11 mouse cellular contexts compared by ENCODE assay signal in the genomic region with DNA sequence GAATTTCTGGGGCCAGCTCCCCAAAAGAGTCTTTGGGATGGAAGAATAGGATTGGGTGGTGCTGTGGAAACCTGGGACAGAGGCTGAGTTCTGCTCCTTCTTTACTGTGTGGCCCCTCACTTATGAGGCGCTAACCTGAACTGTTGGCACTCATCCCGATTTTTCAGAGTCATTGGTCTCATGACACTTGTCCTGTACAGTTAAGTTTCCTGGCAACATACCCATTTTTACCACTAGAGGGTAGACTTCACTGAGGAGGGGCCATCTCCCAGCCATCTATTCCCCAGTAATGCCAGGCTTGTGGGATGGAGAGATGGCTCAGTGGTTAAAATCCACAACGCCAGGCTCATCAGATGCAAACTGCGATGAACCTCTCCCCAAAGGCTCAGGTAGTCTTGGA.
DNase-seq lines count a peak whose midpoint lies in the region; ATAC-seq and TF ChIP-seq lines count a peak whose summit lies in the region.
"Had no signal": no experiment of that assay in that cellular context is flagged by ENCODE, and none has a peak within 500 bp of the region (broad histone marks: within the 10 kb centered on the region; RNA-seq: fewer than 3 reads in every experiment).

No protein-coding gene starts in this region.

- WGBS in heart, embryonic 16.5 days: 51% methylated on average over 4 of the region's 4 CpGs
- WGBS in lung, postnatal 0 days: 60% methylated on average over 4 of the region's 4 CpGs
- 72% methylated on average over 4 of the region's 4 CpGs for WGBS in midbrain, postnatal 0 days

- no peak overlapping the region for H3K27ac ChIP-seq in heart, embryonic 16.5 days (ENCODE audit: low read length)
- no peak overlapping the region for H3K27ac ChIP-seq in lung, postnatal 0 days (ENCODE audit: low read length)
- H3K27ac ChIP-seq in cortical plate, adult 2 months (ENCODE audit: insufficient read depth, low read length): no peak overlapping the region
- no peak overlapping the region for H3K27ac ChIP-seq in midbrain, postnatal 0 days (ENCODE audit: low read depth, low read length)
- H3K27ac ChIP-seq: liver, embryonic 15.5 days; neural tube, embryonic 13.5 days; stomach, embryonic 15.5 days had no signal

- H3K4me1 ChIP-seq in heart, embryonic 16.5 days (ENCODE audit: control insufficient read depth, insufficient read depth, low read length): 0 out of 2 replicates have a peak, but pooled peaks cover 4% of the 10 kb centered on the region
- H3K4me1 ChIP-seq in lung, postnatal 0 days (ENCODE audit: insufficient read depth, low read depth, low read length): no peaks in the 10 kb centered on the region
- peaks cover 9% of the 10 kb centered on the region for H3K4me1 ChIP-seq in cortical plate, adult 2 months (ENCODE audit: control insufficient read depth, insufficient read depth, low read length)
- H3K4me1 ChIP-seq in midbrain, postnatal 0 days (ENCODE audit: insufficient read depth, low read length): no peaks in the 10 kb centered on the region
- H3K4me1 ChIP-seq: liver, embryonic 15.5 days; neural tube, embryonic 13.5 days; stomach, embryonic 15.5 days had no signal

- no peak overlapping the region for H3K4me3 ChIP-seq in heart, embryonic 16.5 days (ENCODE audit: low read length)
- no peak overlapping the region for H3K4me3 ChIP-seq in lung, postnatal 0 days (ENCODE audit: low read depth, low read length)
- no peak overlapping the region for H3K4me3 ChIP-seq in cortical plate, adult 2 months (ENCODE audit: insufficient read depth, low read length)
- no peak overlapping the region for H3K4me3 ChIP-seq in midbrain, postnatal 0 days (ENCODE audit: low read depth, low read length)
- H3K4me3 ChIP-seq: liver, embryonic 15.5 days; neural tube, embryonic 13.5 days; stomach, embryonic 15.5 days had no signal

- 0 out of 2 replicates have a peak, but pooled peaks have one; percentile 41 for ATAC-seq in heart, embryonic 16.5 days (replicated peaks; ENCODE audit: extremely low read depth, insufficient read depth, low FRiP score)
- no peak for ATAC-seq in lung, postnatal 0 days
- ATAC-seq in midbrain, postnatal 0 days (ENCODE audit: low FRiP score): no peak

- no peaks in the 10 kb centered on the region for H3K9me3 ChIP-seq in heart, embryonic 16.5 days (replicated peaks; ENCODE audit: control insufficient read depth, low read length)
- no peaks in the 10 kb centered on the region for H3K9me3 ChIP-seq in lung, postnatal 0 days (ENCODE audit: low read length)
- H3K9me3 ChIP-seq in midbrain, postnatal 0 days (ENCODE audit: low read length): no peaks in the 10 kb centered on the region
- H3K9me3 ChIP-seq: liver, embryonic 15.5 days; neural tube, embryonic 13.5 days; stomach, embryonic 15.5 days had no signal

- no peaks in the 10 kb centered on the region for H3K36me3 ChIP-seq in heart, embryonic 16.5 days (ENCODE audit: control insufficient read depth, insufficient read depth)
- H3K36me3 ChIP-seq in lung, postnatal 0 days (ENCODE audit: insufficient read depth, low read length): no peaks in the 10 kb centered on the region
- no peaks in the 10 kb centered on the region for H3K36me3 ChIP-seq in midbrain, postnatal 0 days (ENCODE audit: insufficient read depth, low read length)
- H3K36me3 ChIP-seq: liver, embryonic 15.5 days; neural tube, embryonic 13.5 days; stomach, embryonic 15.5 days had no signal

- H3K27me3 ChIP-seq in heart, embryonic 16.5 days (ENCODE audit: control insufficient read depth, insufficient read depth, low read length): no peaks in the 10 kb centered on the region
- H3K27me3 ChIP-seq in lung, postnatal 0 days (replicated peaks; ENCODE audit: insufficient read depth, low read length): no peaks in the 10 kb centered on the region
- H3K27me3 ChIP-seq in midbrain, postnatal 0 days (ENCODE audit: insufficient read depth, low read length): no peaks in the 10 kb centered on the region
- H3K27me3 ChIP-seq: liver, embryonic 15.5 days; neural tube, embryonic 13.5 days; stomach, embryonic 15.5 days had no signal

- no peak for TF ChIP-seq POLR2A in cortical plate, adult 2 months (IDR thresholded peaks at IDR 0.05; ENCODE audit: extremely low read depth, insufficient read depth, low read length)

- DNase-seq in heart, adult 8-10 months (ENCODE audit: low spot score): no peak
- DNase-seq in lung, postnatal 0 days (ENCODE audit: low spot score): peak; percentile 39
- no peak for DNase-seq in lung, adult 18-20 months
- peak; percentile 49 for DNase-seq in midbrain, postnatal 0 days (ENCODE audit: low spot score)
- no peak for DNase-seq in spleen, postnatal 4 days (ENCODE audit: low spot score in 2 of 2)
- DNase-seq in right cerebral cortex, adult 18-20 months: no peak

- TF ChIP-seq EP300 in lung, postnatal 0 days (IDR thresholded peaks at IDR 0.05): no peak

- H3K9ac ChIP-seq in heart, embryonic 16.5 days (ENCODE audit: low read length): no peak overlapping the region
- no peak overlapping the region for H3K9ac ChIP-seq in lung, postnatal 0 days (replicated peaks; ENCODE audit: low read depth)
- no peak overlapping the region for H3K9ac ChIP-seq in midbrain, postnatal 0 days (replicated peaks; ENCODE audit: low read length, poor library complexity, severe bottlenecking)
- H3K9ac ChIP-seq: liver, embryonic 15.5 days; neural tube, embryonic 13.5 days; stomach, embryonic 15.5 days had no signal

- TF ChIP-seq CTCF in lung, postnatal 0 days (IDR thresholded peaks at IDR 0.05): peak; percentile 58
- TF ChIP-seq CTCF in cortical plate, adult 2 months (IDR thresholded peaks at IDR 0.05; ENCODE audit: extremely low read depth, insufficient read depth, low read length): peak; percentile 45; the same call in 1 of the 2 replicates
- TF ChIP-seq CTCF in midbrain, postnatal 0 days (IDR thresholded peaks at IDR 0.05): peak; percentile 66

- no peak overlapping the region for H3K4me2 ChIP-seq in heart, embryonic 16.5 days (ENCODE audit: low read depth, low read length)
- H3K4me2 ChIP-seq in lung, postnatal 0 days (replicated peaks; ENCODE audit: low read depth, low read length): no peak overlapping the region
- no peak overlapping the region for H3K4me2 ChIP-seq in midbrain, postnatal 0 days (ENCODE audit: low read depth, low read length, poor library complexity, severe bottlenecking)
- H3K4me2 ChIP-seq: liver, embryonic 15.5 days; neural tube, embryonic 13.5 days; stomach, embryonic 15.5 days had no signal

Comparison
In these comparisons a context has a peak if more than half of its experiments do, and no peak if none do; other contexts are left out.
1. DNase-seq: peak in lung, postnatal 0 days (single experiment) and midbrain, postnatal 0 days (single experiment); none in heart, adult 8-10 months (single experiment), lung, adult 18-20 months (0 of 2), spleen, postnatal 4 days (0 of 2) and right cerebral cortex, adult 18-20 months (single experiment).
2. Peak in every context shown above with its lines, with median percentiles within 50 percentile points of each other: CTCF ChIP-seq.